Mouse (Mus musculus) heart, embryonic 15.5 days (tissue): ENCODE data around the gene Ina. TPM values are rescaled to one million over a fixed set of nuclear protein-coding genes. Genes with fewer than 3 reads are reported as not detected.
A peak's percentile ranks its signal among the peaks of the same experiment; 100 is the strongest.

ENCODE experiments used
- ATAC-seq: fragments of 200-750 bp; cut with Nextera tagmentation; replicated peaks from 2 replicates; pipeline ENCODE4 v1.8.0; 2017; ENCODE audit warnings: low read depth, moderate TSS enrichment; ENCODE audit not compliant: insufficient number of reproducible peaks, insufficient read depth, low FRiP score
- H3K27ac ChIP-seq: fragments of 300-500 bp; sonication (generic); 2 replicates; pipeline ENCODE4 v1.5.1; 2015; ENCODE audit warnings: mild to moderate bottlenecking, inconsistent platforms
- H3K27me3 ChIP-seq: fragments of 300-500 bp; sonication (generic); 2 replicates; pipeline ENCODE4 v1.6.1; 2015; ENCODE audit warnings: inconsistent platforms
- H3K36me3 ChIP-seq: fragments of 300-500 bp; sonication (generic); 2 replicates; pipeline ENCODE4 v1.6.1; 2015; ENCODE audit warnings: mild to moderate bottlenecking, inconsistent platforms
- H3K4me1 ChIP-seq: fragments of 300-500 bp; sonication (generic); replicated peaks from 2 replicates; pipeline ENCODE4 v1.6.1; 2015; ENCODE audit warnings: inconsistent platforms
- H3K4me2 ChIP-seq: fragments of 300-500 bp; sonication (generic); 2 replicates; pipeline ENCODE4 v1.6.1; 2015; ENCODE audit warnings: inconsistent platforms, mild to moderate bottlenecking, moderate library complexity
- H3K4me3 ChIP-seq: fragments of 300-500 bp; sonication (generic); 2 replicates; pipeline ENCODE4 v1.5.1; 2015; ENCODE audit warnings: mild to moderate bottlenecking, inconsistent platforms
- H3K9ac ChIP-seq: fragments of 300-500 bp; sonication (generic); 2 replicates; pipeline ENCODE4 v1.6.1; 2015; ENCODE audit warnings: mild to moderate bottlenecking, inconsistent platforms
- H3K9me3 ChIP-seq: fragments of 300-500 bp; sonication (generic); replicated peaks from 2 replicates; pipeline ENCODE4 v1.6.1; 2016; ENCODE audit warnings: inconsistent platforms
- WGBS: fragments of 180-500 bp; shearing (Covaris S2); methylation state at CpG from one replicate; pipeline ENCODE4 v1.1.7; 2015; ENCODE audit warnings: mixed read lengths; 5-methylcytosine and 5-hydroxymethylcytosine counted together
- polyA plus RNA-seq: library from polyadenylated mRNA; unstranded; fragments of >200 nt; fragmentation: Nextera tagmentation; extraction: Ambion mirVana; gene quantifications from 2 replicates; pipeline ENCODE4 v1.2.1, GENCODE M21; 2015

Ina gene
- 0.58 and 5.8 TPM in 2 replicates for polyA plus RNA-seq

DNA sequence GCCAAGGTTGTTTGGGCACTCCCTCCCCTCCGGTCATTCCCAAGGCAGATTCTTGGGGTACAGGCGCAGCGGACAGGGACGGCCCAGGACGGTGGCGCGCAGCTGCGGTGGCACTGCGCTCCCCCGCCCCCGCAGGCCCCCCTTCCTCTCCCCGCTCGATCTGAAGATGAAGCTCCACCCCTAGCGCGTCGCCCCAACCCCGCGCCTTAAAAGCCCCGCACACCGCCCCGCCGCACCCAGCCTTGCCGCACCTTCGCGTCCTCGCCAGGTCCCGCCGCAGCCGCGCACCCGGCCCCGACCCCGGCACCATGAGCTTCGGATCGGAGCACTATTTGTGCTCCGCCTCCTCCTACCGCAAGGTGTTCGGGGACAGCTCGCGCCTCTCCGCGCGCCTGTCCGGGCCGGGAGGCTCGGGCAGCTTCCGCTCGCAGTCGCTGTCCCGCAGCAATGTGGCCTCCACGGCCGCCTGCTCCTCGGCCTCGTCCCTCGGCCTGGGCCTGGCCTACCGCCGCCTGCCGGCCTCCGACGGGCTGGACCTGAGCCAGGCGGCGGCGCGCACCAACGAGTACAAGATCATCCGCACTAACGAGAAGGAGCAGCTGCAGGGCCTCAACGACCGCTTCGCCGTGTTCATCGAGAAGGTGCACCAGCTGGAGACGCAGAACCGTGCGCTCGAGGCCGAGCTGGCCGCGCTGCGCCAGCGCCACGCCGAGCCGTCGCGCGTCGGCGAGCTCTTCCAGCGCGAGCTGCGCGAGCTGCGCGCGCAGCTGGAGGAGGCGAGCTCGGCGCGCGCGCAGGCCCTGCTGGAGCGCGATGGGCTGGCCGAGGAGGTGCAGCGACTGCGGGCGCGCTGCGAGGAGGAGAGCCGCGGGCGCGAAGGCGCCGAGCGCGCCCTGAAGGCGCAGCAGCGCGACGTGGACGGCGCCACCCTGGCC, at the start of gene Ina, which contains the start of gene Nt5c2:
Ina (plus strand) TSS at position 252 of the 935 bp plus-strand sequence.
Nt5c2 (minus strand) TSS at position 707 of the 935 bp plus-strand sequence.
- Histone ChIP-seq H3K4me2 (peak within 1 kb of the TSS; percentile 87), H3K36me3 (no peaks in the 10 kb centered on the region), H3K4me3 (peak within 1 kb of the TSS; percentile 51), H3K9ac (no peak within 1 kb of the TSS), H3K4me1 (peaks cover 17% of the 10 kb centered on the region), H3K27ac (no peak within 1 kb of the TSS), H3K9me3 (no peaks in the 10 kb centered on the region), H3K27me3 (peaks cover 78% of the 10 kb centered on the region)
- WGBS: under 1% methylated on average over 121 of the region's 124 CpGs
- peak; percentile 69 for ATAC-seq

GRCm38 (mm10) chr19:46965496-46965895, 49.0 kb upstream of the Ina start:
- Histone ChIP-seq H3K9ac (no peak overlapping the region), H3K27me3 (no peaks in the 10 kb centered on the region), H3K27ac (no peak overlapping the region), H3K36me3 (no peaks in the 10 kb centered on the region), H3K4me3 (no peak overlapping the region), H3K4me2 (no peak overlapping the region), H3K9me3 (no peaks in the 10 kb centered on the region), H3K4me1 (peaks cover 33% of the 10 kb centered on the region)
- ATAC-seq: no peak

DNA sequence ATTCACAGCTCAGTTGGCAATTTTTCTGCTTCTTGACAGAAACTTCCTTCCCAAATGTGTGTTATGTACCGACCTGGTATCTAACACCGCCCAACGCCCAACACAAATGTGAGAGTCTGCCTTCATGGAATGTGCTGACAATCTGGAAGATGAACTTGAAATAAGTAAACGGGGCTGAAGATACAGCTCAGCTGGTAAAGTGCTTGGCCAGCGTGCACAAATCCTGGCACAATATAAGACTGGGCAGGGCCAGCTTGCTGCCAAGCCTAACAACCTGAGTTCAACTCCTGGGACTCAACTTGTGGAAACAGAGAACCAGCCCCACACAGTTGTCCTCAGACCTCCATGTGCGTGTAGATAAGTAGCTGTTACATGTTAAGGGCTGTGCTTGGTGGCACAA, 48.2 kb upstream of the Ina start:
- Histone ChIP-seq H3K27me3 (no peaks in the 10 kb centered on the region), H3K9me3 (no peaks in the 10 kb centered on the region)
- WGBS: 83% methylated on average over 6 of the region's 6 CpGs

GRCm38 (mm10) chr19:46967861-46968260, 46.6 kb upstream of the Ina start:
- Histone ChIP-seq H3K36me3 (no peaks in the 10 kb centered on the region), H3K9me3 (no peaks in the 10 kb centered on the region), H3K27ac (no peak overlapping the region), H3K4me3 (no peak overlapping the region), H3K9ac (no peak overlapping the region), H3K27me3 (no peaks in the 10 kb centered on the region), H3K4me1 (peaks cover 40% of the 10 kb centered on the region), H3K4me2 (no peak overlapping the region)
- ATAC-seq: no peak
- 67% methylated on average over 4 of the region's 4 CpGs for WGBS

More for the DNA sequence above, 48.2 kb upstream of the Ina start:
- H3K27ac ChIP-seq: no peak overlapping the region
- peaks cover 33% of the 10 kb centered on the region for H3K4me1 ChIP-seq
- ATAC-seq: no peak
- H3K9ac ChIP-seq: no peak overlapping the region
- no peak overlapping the region for H3K4me3 ChIP-seq
- no peak overlapping the region for H3K4me2 ChIP-seq
- no peaks in the 10 kb centered on the region for H3K36me3 ChIP-seq

GRCm38 (mm10) chr19:46968833-46969232, 45.7 kb upstream of the Ina start:
- no peaks in the 10 kb centered on the region for H3K36me3 ChIP-seq
- no peak for ATAC-seq
- no peaks in the 10 kb centered on the region for H3K27me3 ChIP-seq
- peaks cover 40% of the 10 kb centered on the region for H3K4me1 ChIP-seq
- no peaks in the 10 kb centered on the region for H3K9me3 ChIP-seq
- H3K27ac ChIP-seq: peak overlapping the region; percentile 77
- 74% methylated on average over 5 of the region's 5 CpGs for WGBS
- no peak overlapping the region for H3K4me2 ChIP-seq
- no peak overlapping the region for H3K9ac ChIP-seq
- H3K4me3 ChIP-seq: no peak overlapping the region

- no peaks in the 10 kb centered on the region for H3K36me3 ChIP-seq
- H3K4me2 ChIP-seq: peak overlapping the region; percentile 35
- H3K27ac ChIP-seq: peak overlapping the region; percentile 77
- peak overlapping the region; percentile 2; the same call in 1 of the 2 replicates for H3K4me3 ChIP-seq
- no peak overlapping the region for H3K9ac ChIP-seq
- peak; percentile 66 for ATAC-seq
- WGBS: 40% methylated on average over 22 of the region's 22 CpGs
- H3K27me3 ChIP-seq: no peaks in the 10 kb centered on the region
- H3K9me3 ChIP-seq: no peaks in the 10 kb centered on the region
- peaks cover 40% of the 10 kb centered on the region for H3K4me1 ChIP-seq
These were observed 45.1 kb upstream of the Ina start for GRCm38 (mm10) chr19:46969286-46969985.

DNA sequence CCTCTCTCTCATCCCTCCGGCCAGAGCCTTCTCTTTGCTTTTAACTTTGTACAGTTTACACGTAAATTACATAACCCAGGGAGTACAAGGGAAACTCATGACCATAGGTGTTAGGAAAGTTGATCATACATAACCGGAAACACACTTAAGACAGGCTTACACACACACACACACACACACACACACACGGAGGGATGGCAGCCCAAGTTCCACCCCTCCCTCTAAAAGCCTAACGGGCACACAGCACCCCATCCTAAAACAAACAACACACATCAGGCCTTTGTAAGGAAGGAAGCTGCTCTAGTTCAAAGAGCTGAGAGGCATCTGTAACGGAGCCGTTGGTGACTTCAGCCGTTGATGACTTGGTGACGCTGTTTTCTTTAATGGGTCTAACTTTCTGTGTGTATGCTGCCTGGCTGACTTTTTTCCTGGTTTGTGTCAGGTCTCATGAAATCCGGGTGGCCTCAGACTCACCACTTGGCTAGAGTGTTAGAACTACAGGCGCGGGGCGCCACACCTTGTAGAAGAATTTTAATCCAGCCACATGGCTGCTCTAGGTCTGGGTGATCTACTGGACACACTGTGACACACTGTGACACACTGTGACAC, 44.3 kb upstream of the Ina start:
- no peaks in the 10 kb centered on the region for H3K9me3 ChIP-seq
- 0 out of 2 replicates have a peak, but pooled peaks have one; percentile 28 for ATAC-seq
- no peak overlapping the region for H3K9ac ChIP-seq
- H3K4me3 ChIP-seq: no peak overlapping the region
- H3K27ac ChIP-seq: peak overlapping the region; percentile 77
- H3K4me2 ChIP-seq: peak overlapping the region; percentile 35
- peaks cover 42% of the 10 kb centered on the region for H3K4me1 ChIP-seq
- no peaks in the 10 kb centered on the region for H3K27me3 ChIP-seq
- no peaks in the 10 kb centered on the region for H3K36me3 ChIP-seq
- 32% methylated on average over 13 of the region's 13 CpGs for WGBS

DNA sequence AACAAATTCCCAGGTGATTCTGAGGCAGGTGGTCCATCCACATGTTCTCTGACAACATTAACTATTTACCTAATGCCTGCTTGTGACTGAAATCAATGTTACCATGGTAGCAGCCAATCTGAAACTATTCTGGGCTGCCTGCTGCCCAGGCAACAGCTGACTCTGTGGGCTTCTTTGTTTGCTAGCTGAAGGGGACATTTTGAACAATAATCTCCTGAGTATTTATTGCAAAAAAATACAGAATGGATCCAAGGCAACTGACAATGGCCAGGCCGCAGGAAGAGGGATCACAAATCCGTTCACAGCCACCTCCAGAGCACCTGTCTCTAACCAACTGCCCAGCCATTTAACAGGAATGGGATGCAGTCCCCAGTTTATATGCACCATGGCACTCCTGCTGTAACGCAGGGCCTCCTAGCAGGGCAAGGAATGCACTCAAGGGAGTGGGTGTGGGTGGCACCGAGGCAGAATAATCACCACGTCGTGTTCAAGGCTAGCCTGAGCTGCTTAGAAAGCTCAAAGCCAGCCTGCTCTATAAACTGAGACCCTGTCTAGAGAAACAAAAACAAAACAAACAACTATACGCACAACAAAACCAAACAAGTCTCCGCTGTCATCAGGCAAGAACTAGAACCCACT, 43.3 kb upstream of the Ina start:
- Histone ChIP-seq H3K9me3 (no peaks in the 10 kb centered on the region), H3K36me3 (no peaks in the 10 kb centered on the region), H3K4me3 (no peak overlapping the region), H3K4me2 (no peak overlapping the region), H3K27ac (peak overlapping the region; percentile 77), H3K9ac (no peak overlapping the region), H3K27me3 (no peaks in the 10 kb centered on the region), H3K4me1 (peaks cover 48% of the 10 kb centered on the region)
- ATAC-seq: no peak
- 69% methylated on average over 8 of the region's 8 CpGs for WGBS

DNA sequence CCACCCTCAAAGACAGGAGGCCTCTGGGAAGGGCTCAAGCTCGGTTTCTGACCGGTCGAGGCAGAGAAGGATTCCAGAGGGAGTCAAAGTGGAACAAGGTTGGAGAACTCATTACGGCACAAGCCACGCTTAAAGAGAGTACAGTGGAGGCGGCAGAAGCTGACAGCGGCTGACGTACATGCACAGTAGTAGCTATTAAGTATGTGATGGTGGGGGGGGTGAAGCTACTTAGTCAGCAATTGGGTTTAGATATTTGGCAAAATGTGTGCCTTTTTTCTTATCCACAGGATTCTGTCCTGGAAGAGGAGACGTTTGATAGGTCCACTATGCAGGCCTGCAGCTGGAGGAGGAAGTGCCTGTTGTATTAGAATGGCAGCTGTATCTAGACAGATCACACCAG, 42.8 kb upstream of the Ina start:
- H3K4me2 ChIP-seq: no peak overlapping the region
- no peak for ATAC-seq
- 72% methylated on average over 9 of the region's 9 CpGs for whole genome bisulfite sequencing

GRCm38 (mm10) chr19:46972159-46972558, 42.3 kb upstream of the Ina start:
- H3K4me1 ChIP-seq: peaks cover 48% of the 10 kb centered on the region

More for the DNA sequence above, 42.8 kb upstream of the Ina start:
- Histone ChIP-seq H3K9me3 (no peaks in the 10 kb centered on the region), H3K4me3 (no peak overlapping the region), H3K4me1 (peaks cover 48% of the 10 kb centered on the region), H3K27ac (peak overlapping the region; percentile 77), H3K36me3 (no peaks in the 10 kb centered on the region), H3K9ac (no peak overlapping the region), H3K27me3 (no peaks in the 10 kb centered on the region)

More at GRCm38 (mm10) chr19:46972159-46972558, 42.3 kb upstream of the Ina start:
- Histone ChIP-seq H3K36me3 (no peaks in the 10 kb centered on the region), H3K27me3 (no peaks in the 10 kb centered on the region), H3K4me2 (no peak overlapping the region), H3K9ac (no peak overlapping the region), H3K9me3 (no peaks in the 10 kb centered on the region), H3K27ac (no peak overlapping the region), H3K4me3 (no peak overlapping the region)
- ATAC-seq: no peak
- WGBS: 97% methylated on average over 3 of the region's 3 CpGs
